Mouse (Mus musculus) central nervous system, embryonic 11.5 days (tissue): ENCODE results near the gene Olfr1009. TPM values are rescaled to one million over a fixed set of nuclear protein-coding genes. Genes with fewer than 3 reads are reported as not detected.

Experiments
- polyA plus RNA-seq: library from polyadenylated mRNA; depleted of rRNA; stranded (reverse); fragments of >200 nt; gene quantifications from 2 replicates; pipeline ENCODE4 v1.2.3, GENCODE M21; 2012; rRNA removed

Olfr1009 gene
- not detected in 2 replicates for polyA plus RNA-seq

DNA sequence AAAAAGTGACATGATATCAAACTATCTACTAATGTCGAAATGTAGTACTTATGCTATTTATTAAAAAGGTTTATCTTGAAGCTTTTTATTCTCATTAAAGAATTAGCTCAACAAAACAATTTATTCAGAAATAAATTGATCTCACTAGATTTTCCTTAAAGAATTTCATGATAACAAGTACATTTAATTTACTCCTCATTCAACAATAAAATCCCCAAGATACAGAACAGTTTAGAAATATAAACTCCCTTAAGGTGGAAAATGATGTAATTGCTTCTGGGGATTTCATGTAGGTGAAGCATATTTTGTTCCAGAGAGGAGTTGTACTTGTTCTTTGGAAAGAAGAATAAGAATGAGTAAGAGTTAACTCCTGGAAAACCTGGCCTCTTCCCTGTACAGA lies at the start of gene Olfr1009:
Gene Olfr1009 (plus strand): TSS at position 301 of the 400 bp plus-strand sequence.

DNA sequence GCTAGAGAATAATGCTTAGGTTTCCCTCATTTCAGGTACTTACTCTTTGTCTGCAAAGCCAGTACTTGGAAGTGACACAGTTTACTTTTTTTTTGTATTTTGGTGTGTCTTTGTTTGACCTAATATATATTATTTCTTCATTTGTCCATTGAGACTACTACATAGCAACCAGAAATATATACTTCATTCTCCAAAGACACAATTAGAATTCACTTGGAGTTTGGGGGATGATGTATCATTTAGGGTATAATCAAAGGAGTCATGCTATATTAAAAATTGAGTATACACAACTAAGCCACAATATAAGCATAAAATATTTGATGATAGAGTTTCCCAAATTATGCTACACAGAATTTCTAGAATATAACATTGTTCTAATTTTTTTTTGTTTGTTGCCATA lies 36.6 kb upstream of the Olfr1009 start, which contains the start of gene Olfr1006:
Gene Olfr1006 (minus strand): TSS at position 101 of the 400 bp plus-strand sequence.

DNA sequence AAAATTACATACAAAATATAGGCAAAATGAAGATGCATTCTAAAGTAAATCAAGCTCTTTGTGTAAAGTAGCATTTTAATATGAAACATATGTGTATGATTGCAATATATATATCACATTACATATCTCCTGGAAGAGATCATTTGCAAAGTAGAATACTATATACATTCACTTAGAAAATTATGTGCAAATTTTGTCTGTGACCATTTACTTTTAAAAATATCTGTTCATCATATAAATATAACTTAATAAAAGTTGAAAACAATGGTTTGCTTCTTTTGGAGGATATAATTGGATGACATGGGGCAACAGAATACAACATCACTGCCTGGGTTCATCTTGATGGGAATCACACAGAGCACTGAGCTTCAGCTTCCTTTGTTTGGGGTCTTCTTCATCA lies 26.1 kb upstream of the Olfr1009 start, which contains the start of gene Olfr1008:
Gene Olfr1008 (plus strand): TSS at position 301 of the 400 bp plus-strand sequence.

DNA sequence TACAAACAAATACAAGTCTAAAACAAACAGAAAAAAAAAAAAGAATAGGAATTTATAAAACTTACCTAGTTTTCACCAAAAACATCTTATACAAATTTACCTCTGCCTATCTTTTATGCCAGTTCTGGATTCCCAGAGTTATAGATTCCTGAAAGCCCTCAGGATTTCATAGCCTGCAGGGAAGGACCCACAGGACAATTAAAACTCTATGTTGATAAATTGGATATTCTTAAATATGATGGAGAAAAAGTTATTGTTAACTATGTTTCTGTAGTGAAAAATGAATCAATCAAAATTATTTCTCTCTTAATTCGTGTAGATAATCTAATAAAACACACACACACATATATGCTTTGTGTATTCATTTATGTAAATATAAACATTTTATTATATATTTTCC lies 47.4 kb downstream of the Olfr1009 start, which contains the start of gene Olfr1012:
Gene Olfr1012 (minus strand): TSS at position 101 of the 400 bp plus-strand sequence.

DNA sequence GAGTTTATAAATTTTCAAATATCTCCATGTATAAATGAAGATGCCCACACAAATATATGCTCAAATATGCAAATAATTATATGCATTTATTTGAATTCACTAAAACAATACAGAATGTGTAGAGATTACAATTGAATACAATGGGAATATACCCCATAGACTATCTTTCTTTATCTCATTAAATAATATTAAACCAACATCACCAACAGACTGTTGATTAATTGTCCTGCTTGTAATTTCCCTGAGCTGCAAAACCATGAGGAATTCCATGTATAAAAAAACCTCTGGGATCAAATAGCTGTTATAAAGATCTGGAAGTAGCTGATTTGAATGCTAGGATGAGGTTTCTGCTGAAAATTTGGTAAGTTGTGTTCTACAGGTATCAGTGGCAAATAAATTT lies 51.6 kb downstream of the Olfr1009 start, which contains the start of gene Olfr1013:
Gene Olfr1013 (plus strand): TSS at position 301 of the 400 bp plus-strand sequence.

DNA sequence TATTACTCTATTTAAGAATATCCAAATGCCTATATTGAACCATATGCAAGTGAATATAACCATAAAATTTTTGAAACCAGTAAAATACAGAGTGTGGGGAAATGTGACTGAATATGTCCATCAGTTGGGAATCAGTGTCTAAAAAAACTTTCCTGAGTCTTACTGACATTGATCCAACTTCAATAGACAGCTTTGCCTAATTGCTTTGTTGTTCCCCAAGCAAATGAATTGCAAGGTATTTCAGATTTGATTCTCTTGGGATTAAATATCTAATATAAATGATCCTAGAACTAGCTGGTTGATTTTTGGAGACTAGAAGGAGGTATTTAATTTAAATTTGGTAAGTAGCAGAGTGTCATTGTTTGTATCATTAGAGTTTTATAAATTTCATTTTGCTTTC lies 57.2 kb downstream of the Olfr1009 start, which contains the start of gene Olfr1014:
Gene Olfr1014 (plus strand): TSS at position 301 of the 400 bp plus-strand sequence.

Other genes starting within 250 kb of the Olfr1009 start
- 0.04 TPM in 2 replicates for gene 4833423E24Rik, start 196.4 kb upstream of the Olfr1009 start, polyA plus RNA-seq
- not detected in 2 replicates for gene Olfr996, start 136.2 kb upstream of the Olfr1009 start, polyA plus RNA-seq
- gene Olfr998, start 126.5 kb upstream of the Olfr1009 start, polyA plus RNA-seq, result not detected in 2 replicates
- not detected in 2 replicates for gene Olfr1000, start 103.5 kb upstream of the Olfr1009 start, polyA plus RNA-seq
- gene Olfr1002, start 64.7 kb upstream of the Olfr1009 start, polyA plus RNA-seq, result not detected in 2 replicates
- gene Olfr154, start 51.0 kb upstream of the Olfr1009 start, polyA plus RNA-seq, result not detected in 2 replicates
- gene Olfr1006, start 36.7 kb upstream of the Olfr1009 start, polyA plus RNA-seq, result not detected in 2 replicates
- not detected in 2 replicates for gene Olfr1008, start 26.0 kb upstream of the Olfr1009 start, polyA plus RNA-seq
- gene Olfr1012, start 47.3 kb downstream of the Olfr1009 start, polyA plus RNA-seq, result not detected in 2 replicates
- gene Olfr1013, start 51.7 kb downstream of the Olfr1009 start, polyA plus RNA-seq, result not detected in 2 replicates
- gene Olfr1014, start 57.3 kb downstream of the Olfr1009 start, polyA plus RNA-seq, result not detected in 2 replicates
- gene Olfr1015, start 66.6 kb downstream of the Olfr1009 start, polyA plus RNA-seq, result not detected in 2 replicates
- not detected in 2 replicates for gene Olfr1016, start 87.1 kb downstream of the Olfr1009 start, polyA plus RNA-seq
- gene Olfr1018, start 103.1 kb downstream of the Olfr1009 start, polyA plus RNA-seq, result not detected in 2 replicates
- gene Olfr1019, start 130.1 kb downstream of the Olfr1009 start, polyA plus RNA-seq, result not detected in 2 replicates
- not detected in 2 replicates for gene Olfr1020, start 131.6 kb downstream of the Olfr1009 start, polyA plus RNA-seq
- not detected in 2 replicates for gene Olfr1022, start 153.2 kb downstream of the Olfr1009 start, polyA plus RNA-seq
- gene Olfr1023, start 170.2 kb downstream of the Olfr1009 start, polyA plus RNA-seq, result not detected in 2 replicates
- not detected in 2 replicates for gene Olfr1024, start 189.6 kb downstream of the Olfr1009 start, polyA plus RNA-seq
- not detected in 2 replicates for gene Olfr1025-ps1, start 199.8 kb downstream of the Olfr1009 start, polyA plus RNA-seq
- gene Olfr1026, start 206.1 kb downstream of the Olfr1009 start, polyA plus RNA-seq, result not detected in 2 replicates
- not detected in 2 replicates for gene Olfr1028, start 235.0 kb downstream of the Olfr1009 start, polyA plus RNA-seq